Mouse (Mus musculus): Measurements from ENCODE around the gene Las1l.

DNA sequence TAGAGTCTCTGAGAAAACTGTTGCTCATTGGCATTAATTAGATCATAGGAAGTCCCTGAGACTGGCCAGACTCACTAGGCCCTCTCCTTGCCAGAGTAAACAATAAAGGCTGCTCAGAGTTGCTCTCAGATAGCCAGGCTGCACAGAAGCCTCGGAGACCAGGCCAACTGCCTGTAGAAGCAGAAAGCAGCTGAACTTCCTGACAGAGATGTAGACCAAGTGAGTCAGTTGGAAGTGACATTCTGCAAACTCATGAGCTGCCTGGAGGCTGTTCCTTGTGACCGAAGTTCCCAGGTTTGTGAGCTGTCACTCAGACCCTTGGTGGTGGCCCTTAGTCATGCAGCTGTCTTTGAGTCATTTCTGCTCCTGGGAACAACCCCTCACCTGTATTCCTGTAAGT, 6.6 kb upstream of the Las1l start:
- TF ChIP-seq POLR2A (IDR thresholded peaks at IDR 0.05; ENCODE audit: insufficient read depth, low read depth, low read length) = no peak
- no peak for TF ChIP-seq CTCF (IDR thresholded peaks at IDR 0.05)

Data from heart, adult 2 months (tissue).